Mouse (Mus musculus) forebrain, postnatal 0 days (tissue): Measurements from ENCODE around the gene Olfr799. TPM values are rescaled to one million over a fixed set of nuclear protein-coding genes. Genes with fewer than 3 reads are reported as not detected.

Experiments used
- ATAC-seq: fragments of 200-750 bp; cut with Nextera tagmentation; 2 replicates; pipeline ENCODE4 v1.8.0; 2017; ENCODE audit warnings: mild to moderate bottlenecking, moderate library complexity
- DNase-seq: peaks from one replicate; pipeline ENCODE4 v3.0.0-alpha.2; 2015
- H3K27ac ChIP-seq: fragments of 300-500 bp; sonication (generic); 2 replicates; pipeline ENCODE4 v1.5.1; 2014; ENCODE audit warnings: low read depth, mild to moderate bottlenecking, antibody characterized with exemption, low read length, moderate library complexity, mixed read lengths
- H3K27me3 ChIP-seq: fragments of 300-500 bp; sonication (generic); 2 replicates; pipeline ENCODE4 v1.6.1; 2014; ENCODE audit warnings: mild to moderate bottlenecking, low read length, mixed read lengths; ENCODE audit not compliant: insufficient read depth
- H3K36me3 ChIP-seq: fragments of 300-500 bp; sonication (generic); 2 replicates; pipeline ENCODE4 v1.6.1; 2014; ENCODE audit warnings: mild to moderate bottlenecking, moderate library complexity; ENCODE audit not compliant: insufficient read depth
- H3K4me1 ChIP-seq: fragments of 300-500 bp; sonication (generic); 2 replicates; pipeline ENCODE4 v1.6.1; 2014; ENCODE audit warnings: antibody characterized with exemption; ENCODE audit not compliant: insufficient read depth
- H3K4me2 ChIP-seq: fragments of 300-500 bp; sonication (generic); 2 replicates; pipeline ENCODE4 v1.6.1; 2014; ENCODE audit warnings: low read depth, mild to moderate bottlenecking, moderate library complexity
- H3K4me3 ChIP-seq: fragments of 300-500 bp; sonication (generic); 2 replicates; pipeline ENCODE4 v1.5.1; 2014; ENCODE audit warnings: low read depth, low read length, mixed read lengths
- H3K9ac ChIP-seq: fragments of 300-500 bp; sonication (generic); 2 replicates; pipeline ENCODE4 v1.6.1; 2014; ENCODE audit warnings: mild to moderate bottlenecking
- H3K9me3 ChIP-seq: fragments of 300-500 bp; sonication (generic); 2 replicates; pipeline ENCODE4 v1.6.1; 2016; ENCODE audit warnings: low read length
- CTCF ChIP-seq: sonication (generic); IDR thresholded peaks from 2 replicates; pipeline ENCODE4 v1.5.1; 2016; ENCODE audit warnings: antibody characterized with exemption, control low read depth, low read depth
- WGBS: fragments of 180-500 bp; shearing (Covaris S2); extraction: QIAGEN DNeasy Blood & Tissue Kit; methylation state at CpG from one replicate; pipeline ENCODE4 v1.1.7; 2014; 5-methylcytosine and 5-hydroxymethylcytosine counted together
- polyA plus RNA-seq: library from polyadenylated mRNA; unstranded; fragments of >200 nt; fragmentation: Nextera tagmentation; extraction: Ambion mirVana; gene quantifications from 2 replicates; pipeline ENCODE4 v1.2.1, GENCODE M21; 2015
- total RNA-seq: library from RNA; depleted of rRNA; stranded (reverse); fragments of >200 nt; gene quantifications from 2 replicates; pipeline ENCODE4 v1.2.3, GENCODE M21; 2014; rRNA removed

The Olfr799 gene
- total RNA-seq (not detected in 2 replicates), polyA plus RNA-seq (not detected in 2 replicates)

DNA sequence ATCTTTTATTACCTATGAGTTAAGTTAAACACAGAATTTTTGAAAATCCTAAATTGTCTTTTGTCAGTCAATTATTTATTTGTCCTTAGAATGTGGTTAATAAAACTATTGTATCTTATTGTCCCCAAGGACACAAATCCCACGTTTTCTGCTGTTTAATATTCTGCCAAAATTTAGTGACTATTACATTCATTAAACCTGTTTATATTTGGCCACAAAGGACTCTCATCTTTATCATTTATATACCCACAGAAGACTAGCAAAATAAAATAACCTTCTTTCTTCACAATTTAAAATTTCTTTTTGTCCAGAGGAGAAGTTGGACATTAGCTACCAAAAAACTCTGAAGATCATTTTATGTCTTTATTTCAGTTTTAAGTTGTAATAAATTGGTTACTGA lies at the start of gene Olfr799:
Gene Olfr799 (plus strand): TSS at position 301 of the 400 bp plus-strand sequence.
- Histone ChIP-seq H3K4me3 (no peak within 1 kb of the TSS), H3K4me1 (no peaks in the 10 kb centered on the region), H3K9me3 (no peaks in the 10 kb centered on the region), H3K4me2 (no peak within 1 kb of the TSS), H3K36me3 (no peaks in the 10 kb centered on the region), H3K9ac (no peak within 1 kb of the TSS), H3K27ac (no peak within 1 kb of the TSS), H3K27me3 (no peaks in the 10 kb centered on the region)
- no peak for DNase-seq
- ATAC-seq, result no peak
- WGBS, result 37% methylated on average over 1 of the region's 1 CpGs
- TF ChIP-seq CTCF, result no peak

DNA sequence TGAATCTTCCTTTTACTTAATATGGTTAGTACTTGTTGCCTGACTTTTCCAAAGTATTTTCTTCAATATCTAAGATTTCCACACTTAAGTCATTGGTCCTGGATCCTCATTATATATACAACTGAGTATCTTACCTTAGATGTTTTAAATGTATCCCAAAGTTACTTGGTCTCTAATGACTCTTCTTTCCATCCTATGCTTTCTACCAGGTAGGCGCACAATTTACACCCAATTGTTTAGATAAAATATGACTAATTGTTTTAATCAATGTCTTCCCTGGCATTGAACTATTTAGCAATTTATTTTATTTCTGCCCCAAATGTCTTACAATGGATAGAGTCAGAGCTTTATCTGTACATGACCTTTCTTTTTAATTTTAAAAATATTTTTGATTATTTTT lies 24.8 kb upstream of the Olfr799 start, which contains the start of gene Olfr796:
Gene Olfr796 (minus strand): TSS at position 101 of the 400 bp plus-strand sequence.
- ATAC-seq (no peak), DNase-seq (no peak)
- Histone ChIP-seq H3K4me3 (no peak within 1 kb of the TSS), H3K9me3 (no peaks in the 10 kb centered on the region), H3K4me1 (no peaks in the 10 kb centered on the region), H3K27ac (no peak within 1 kb of the TSS), H3K9ac (no peak within 1 kb of the TSS), H3K27me3 (no peaks in the 10 kb centered on the region), H3K36me3 (no peaks in the 10 kb centered on the region), H3K4me2 (no peak within 1 kb of the TSS)
- TF ChIP-seq CTCF, result no peak
- WGBS, result 100% methylated on average over 1 of the region's 1 CpGs

DNA sequence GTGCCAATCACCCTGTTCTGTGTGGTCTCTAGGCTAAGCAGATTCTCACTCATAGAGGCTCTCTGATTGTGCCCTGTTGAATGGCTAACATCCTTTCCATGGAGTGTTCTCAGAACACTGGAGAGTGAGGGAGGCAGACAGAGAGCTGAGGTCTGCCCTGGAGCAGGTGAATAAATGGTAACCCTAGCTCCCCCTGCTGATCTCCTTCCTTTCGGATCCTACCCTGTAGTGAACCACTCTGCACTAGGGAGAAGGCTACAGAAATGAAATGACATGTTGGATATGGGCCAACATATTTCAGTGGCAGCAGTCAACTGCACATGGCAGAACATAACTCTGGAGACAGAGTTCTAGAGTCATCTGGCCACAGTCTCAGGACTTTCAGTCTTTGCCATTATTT lies 15.6 kb upstream of the Olfr799 start:
- Histone ChIP-seq H3K36me3 (no peaks in the 10 kb centered on the region), H3K27me3 (no peaks in the 10 kb centered on the region), H3K9me3 (no peaks in the 10 kb centered on the region), H3K4me3 (no peak overlapping the region), H3K4me1 (no peaks in the 10 kb centered on the region), H3K27ac (no peak overlapping the region), H3K4me2 (no peak overlapping the region), H3K9ac (no peak overlapping the region)
- ATAC-seq (no peak), DNase-seq (no peak)
- 29% methylated on average over 1 of the region's 1 CpGs for WGBS
- no peak for TF ChIP-seq CTCF

DNA sequence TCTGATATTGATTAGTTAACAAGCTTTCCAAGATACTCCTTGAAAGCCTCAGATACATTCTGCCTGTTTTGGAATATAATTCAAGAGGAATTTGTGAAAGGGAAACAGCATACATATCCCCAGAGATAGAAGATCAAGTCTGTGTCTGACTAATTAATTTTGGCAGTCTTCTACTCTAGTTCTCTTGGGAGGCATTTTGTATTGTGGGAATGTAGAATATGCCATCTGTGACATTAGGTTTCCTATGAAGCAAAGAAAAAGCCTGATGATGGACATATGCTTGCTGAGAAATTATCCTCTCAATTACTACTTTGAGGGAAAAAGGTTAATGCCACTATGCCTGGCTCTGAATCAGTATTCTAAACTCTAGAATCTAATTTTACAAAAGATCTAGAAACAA lies 14.0 kb upstream of the Olfr799 start:
- no peak for ATAC-seq
- H3K36me3 ChIP-seq, result no peaks in the 10 kb centered on the region
- no peaks in the 10 kb centered on the region for H3K4me1 ChIP-seq
- TF ChIP-seq CTCF, result no peak
- no peaks in the 10 kb centered on the region for H3K27me3 ChIP-seq
- H3K9ac ChIP-seq, result no peak overlapping the region
- H3K9me3 ChIP-seq, result no peaks in the 10 kb centered on the region
- no peak overlapping the region for H3K4me3 ChIP-seq
- peak; percentile 1 for DNase-seq
- no peak overlapping the region for H3K4me2 ChIP-seq
- H3K27ac ChIP-seq, result no peak overlapping the region

DNA sequence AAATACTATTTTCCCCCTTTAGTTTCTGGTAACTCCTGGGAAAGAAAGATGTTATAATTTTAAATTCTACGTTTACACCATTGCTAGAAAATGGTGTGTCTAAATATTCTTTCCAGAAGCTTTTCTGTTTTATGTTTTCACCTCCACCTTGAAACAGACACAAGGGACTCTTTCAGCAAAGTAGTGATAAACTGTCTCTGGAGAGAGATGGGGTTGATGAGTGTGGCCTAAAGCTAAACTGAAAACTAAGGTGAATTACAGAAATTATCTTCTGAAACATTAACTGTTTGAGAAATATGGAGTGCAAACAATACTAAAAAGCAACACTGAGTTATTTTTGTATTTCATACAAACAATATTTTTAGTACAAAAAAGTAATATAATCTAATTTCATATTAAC lies 9.4 kb upstream of the Olfr799 start, which contains the start of gene Olfr798:
Gene Olfr798 (minus strand): TSS at position 101 of the 400 bp plus-strand sequence.
- no peak for DNase-seq
- H3K27ac ChIP-seq, result no peak within 1 kb of the TSS
- no peaks in the 10 kb centered on the region for H3K9me3 ChIP-seq
- no peak within 1 kb of the TSS for H3K4me2 ChIP-seq
- H3K4me3 ChIP-seq, result no peak within 1 kb of the TSS
- no peak for ATAC-seq
- no peaks in the 10 kb centered on the region for H3K27me3 ChIP-seq
- H3K36me3 ChIP-seq, result no peaks in the 10 kb centered on the region
- WGBS, result 90% methylated on average over 1 of the region's 1 CpGs
- H3K4me1 ChIP-seq, result no peaks in the 10 kb centered on the region
- TF ChIP-seq CTCF, result no peak
- no peak within 1 kb of the TSS for H3K9ac ChIP-seq

DNA sequence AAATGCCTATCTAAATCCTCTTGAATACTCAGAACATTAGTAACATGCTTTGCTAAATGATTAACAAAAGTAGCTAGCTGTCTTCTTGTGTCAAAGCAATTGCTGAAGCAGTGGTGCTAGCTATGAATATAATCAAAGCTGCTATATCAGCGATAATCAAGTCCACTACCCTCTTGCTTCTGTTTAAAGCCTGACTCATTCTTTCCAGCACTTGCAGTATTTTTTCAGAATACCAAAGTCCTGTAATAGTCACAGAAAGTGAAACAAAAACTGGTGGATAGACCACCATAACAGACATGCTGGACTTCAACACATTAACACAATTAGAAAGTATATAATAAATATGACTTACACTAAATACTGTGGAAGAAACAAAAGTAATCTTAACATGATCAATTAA lies 14.5 kb downstream of the Olfr799 start:
- DNase-seq, result no peak
- Histone ChIP-seq H3K9me3 (no peaks in the 10 kb centered on the region), H3K4me1 (no peaks in the 10 kb centered on the region), H3K27me3 (no peaks in the 10 kb centered on the region), H3K9ac (no peak overlapping the region), H3K36me3 (no peaks in the 10 kb centered on the region), H3K4me3 (no peak overlapping the region), H3K4me2 (no peak overlapping the region), H3K27ac (no peak overlapping the region)
- ATAC-seq, result no peak
- WGBS, result 82% methylated on average over 1 of the region's 1 CpGs
- TF ChIP-seq CTCF, result no peak

DNA sequence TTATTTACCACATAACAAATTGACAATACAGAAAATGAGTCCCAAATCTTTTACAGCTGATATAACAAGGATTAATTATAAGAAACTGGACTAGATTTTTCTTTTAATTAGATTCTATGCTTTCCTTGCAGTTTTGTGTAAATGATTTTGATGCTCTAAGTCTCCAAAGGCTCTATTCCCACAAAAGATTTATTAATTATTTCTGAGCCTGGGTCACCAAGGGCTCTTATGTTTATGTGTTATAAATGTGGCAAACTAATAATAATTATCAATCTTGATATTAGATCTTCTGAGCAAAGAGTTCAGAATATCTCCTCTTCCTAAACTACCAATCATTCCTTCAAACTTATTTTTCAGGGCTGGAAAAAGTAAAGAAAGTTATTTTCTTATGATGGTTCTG lies 20.1 kb downstream of the Olfr799 start, which contains the start of gene Olfr800:
Gene Olfr800 (plus strand): TSS at position 301 of the 400 bp plus-strand sequence.
- DNase-seq (no peak), ATAC-seq (no peak)
- H3K27ac ChIP-seq, result no peak within 1 kb of the TSS
- TF ChIP-seq CTCF, result no peak
- no peaks in the 10 kb centered on the region for H3K36me3 ChIP-seq
- no peaks in the 10 kb centered on the region for H3K4me1 ChIP-seq
- H3K27me3 ChIP-seq, result no peaks in the 10 kb centered on the region
- H3K4me3 ChIP-seq, result no peak within 1 kb of the TSS
- no peaks in the 10 kb centered on the region for H3K9me3 ChIP-seq
- H3K4me2 ChIP-seq, result no peak within 1 kb of the TSS
- H3K9ac ChIP-seq, result no peak within 1 kb of the TSS

DNA sequence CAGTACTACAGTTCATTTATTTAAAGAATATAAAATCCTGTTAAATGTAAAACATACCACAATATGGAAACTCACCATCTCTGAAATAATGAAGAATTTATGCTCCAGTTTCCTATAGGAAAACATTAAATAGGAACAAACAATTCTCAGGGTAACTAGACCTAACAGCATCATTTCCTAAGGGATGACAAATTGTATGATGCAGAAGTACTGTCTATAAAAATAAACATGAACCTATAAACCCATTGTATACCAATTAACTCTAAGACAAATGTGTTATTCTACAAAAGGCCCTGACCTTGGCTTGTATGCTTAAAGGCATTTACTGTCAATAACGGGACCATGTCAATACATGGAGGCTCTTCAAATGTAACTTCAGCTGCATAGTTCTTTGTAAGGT lies 36.5 kb downstream of the Olfr799 start, which contains the start of gene Olfr801:
Gene Olfr801 (minus strand): TSS at position 101 of the 400 bp plus-strand sequence.
- no peaks in the 10 kb centered on the region for H3K9me3 ChIP-seq
- H3K27ac ChIP-seq, result no peak within 1 kb of the TSS
- no peak within 1 kb of the TSS for H3K4me3 ChIP-seq
- WGBS, result 79% methylated on average over 1 of the region's 1 CpGs
- H3K36me3 ChIP-seq, result no peaks in the 10 kb centered on the region
- no peaks in the 10 kb centered on the region for H3K27me3 ChIP-seq
- no peaks in the 10 kb centered on the region for H3K4me1 ChIP-seq
- no peak within 1 kb of the TSS for H3K9ac ChIP-seq
- no peak for TF ChIP-seq CTCF
- ATAC-seq (no peak), DNase-seq (no peak)
- H3K4me2 ChIP-seq, result no peak within 1 kb of the TSS
